Mouse (Mus musculus): ENCODE data around the gene Dact1.
A peak's percentile ranks its signal among the peaks of the same experiment; 100 is the strongest.

Dact1 gene

DNA sequence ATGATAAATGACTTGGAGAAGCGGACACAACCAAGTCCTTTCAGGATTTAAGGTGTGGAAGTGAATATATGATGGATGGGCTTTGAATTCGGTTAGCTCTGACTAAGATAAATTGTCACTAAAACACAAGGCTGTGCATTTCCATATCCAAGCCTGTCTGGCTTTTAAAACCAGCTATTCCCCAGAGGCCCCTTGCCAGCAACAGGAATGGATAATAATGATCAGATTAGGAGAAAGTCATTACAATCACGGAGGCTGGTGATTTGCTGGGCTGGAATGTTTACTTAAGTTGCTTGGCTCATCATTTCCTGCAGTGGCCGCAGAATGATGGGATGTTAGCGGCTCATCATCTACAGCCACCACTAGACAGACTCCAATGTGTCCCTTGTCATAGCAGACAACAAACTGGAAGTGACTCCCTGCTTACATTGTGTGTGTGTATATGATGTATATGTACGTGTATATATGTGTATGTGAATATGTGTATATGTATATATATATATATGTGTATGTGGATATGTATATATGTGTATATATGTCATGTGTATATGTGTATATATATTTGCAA lies 28.3 kb downstream of the Dact1 start:
- DNase-seq = no peak

DNA sequence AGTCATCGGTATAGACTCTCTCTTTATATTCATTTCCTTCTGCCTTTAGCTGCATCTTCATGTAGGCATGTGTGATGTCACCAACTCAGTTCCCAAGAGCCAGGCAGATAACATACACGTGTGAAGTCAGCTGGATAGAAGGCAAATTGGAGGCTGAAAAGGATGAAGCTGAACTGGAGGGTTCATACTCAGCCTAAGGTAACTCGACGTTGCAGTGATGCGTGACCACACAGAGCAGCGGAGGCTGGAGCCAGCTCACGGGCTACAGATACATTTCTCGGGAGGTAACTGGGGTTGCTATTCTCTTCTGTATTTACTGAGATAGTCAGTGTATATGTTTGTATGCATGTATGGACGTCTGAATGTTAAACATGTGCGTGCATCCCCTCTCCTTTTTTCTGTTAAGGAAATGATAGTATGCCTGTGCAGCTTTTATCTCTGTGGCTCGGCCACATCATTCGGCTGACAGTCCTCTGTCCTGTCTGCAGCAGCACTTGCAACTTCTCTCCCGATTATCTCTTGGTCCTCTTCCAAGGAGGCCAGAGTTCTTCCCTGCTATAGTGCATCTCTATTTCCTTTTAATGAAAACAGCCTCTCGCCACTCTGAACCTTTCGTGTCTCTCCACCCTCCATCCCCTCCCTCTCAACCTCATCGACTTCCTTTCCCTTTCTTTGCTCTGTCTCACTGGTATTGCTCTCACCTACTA lies 29.6 kb downstream of the Dact1 start:
- DNase-seq = no peak

DNA sequence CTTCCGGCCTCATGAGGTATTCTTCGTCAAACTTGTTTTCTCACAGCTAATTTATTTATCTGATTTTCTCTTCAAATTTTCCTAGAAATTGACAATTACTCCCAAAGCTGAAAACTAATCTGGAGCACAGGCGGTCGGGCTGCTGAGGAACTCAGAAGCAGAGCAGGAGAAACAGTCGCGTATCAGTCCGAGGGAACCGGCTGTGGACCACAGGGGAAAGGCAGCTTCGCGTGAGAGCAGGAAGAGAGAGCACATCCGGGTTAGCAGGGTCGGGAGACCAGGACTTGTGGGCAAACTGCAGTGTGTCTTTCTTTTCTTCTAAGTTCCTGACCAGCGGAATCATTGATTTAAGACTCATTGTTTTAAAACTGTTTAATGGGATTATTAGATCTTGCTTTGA lies 32.7 kb downstream of the Dact1 start:
- no peak for DNase-seq

DNA sequence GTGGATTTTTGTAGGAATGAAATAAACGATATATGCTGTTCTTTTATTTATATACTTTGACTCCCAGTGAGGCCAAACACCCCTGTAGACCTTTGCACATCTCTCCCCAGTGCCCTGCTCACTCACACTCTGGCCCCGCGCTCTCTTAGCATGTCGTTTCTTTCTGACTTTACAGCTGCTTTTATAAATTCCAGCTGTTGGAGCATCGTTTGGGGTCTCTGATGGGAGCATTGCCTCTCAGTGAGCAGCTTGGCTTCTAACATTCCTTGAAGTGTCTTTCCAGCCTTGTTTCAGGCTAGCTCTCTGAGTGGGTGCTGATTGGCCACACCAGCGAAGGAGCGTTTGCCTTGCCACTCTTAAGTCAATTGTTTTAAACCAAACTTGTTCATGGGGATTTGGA lies 35.8 kb downstream of the Dact1 start:
- DNase-seq = no peak

DNA sequence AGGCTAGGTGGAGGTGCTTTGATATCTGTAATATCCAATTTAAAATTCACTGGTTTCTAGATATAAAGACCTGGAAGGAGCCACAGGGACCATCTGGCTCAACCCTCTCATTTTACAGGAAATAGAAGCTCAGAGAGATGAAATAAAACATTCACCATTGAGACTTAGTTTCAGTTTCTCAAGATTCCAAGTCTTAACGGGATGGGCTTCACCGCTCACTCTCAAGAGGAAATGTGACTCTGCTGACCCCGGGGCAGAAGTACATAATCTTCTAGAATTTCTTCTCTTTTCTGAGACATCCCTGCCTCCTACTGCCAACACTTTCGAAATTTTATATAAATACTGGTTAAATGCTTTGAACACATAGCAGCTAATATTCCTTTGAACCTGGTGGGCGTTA lies 36.4 kb downstream of the Dact1 start:
- no peak for DNase-seq

DNA sequence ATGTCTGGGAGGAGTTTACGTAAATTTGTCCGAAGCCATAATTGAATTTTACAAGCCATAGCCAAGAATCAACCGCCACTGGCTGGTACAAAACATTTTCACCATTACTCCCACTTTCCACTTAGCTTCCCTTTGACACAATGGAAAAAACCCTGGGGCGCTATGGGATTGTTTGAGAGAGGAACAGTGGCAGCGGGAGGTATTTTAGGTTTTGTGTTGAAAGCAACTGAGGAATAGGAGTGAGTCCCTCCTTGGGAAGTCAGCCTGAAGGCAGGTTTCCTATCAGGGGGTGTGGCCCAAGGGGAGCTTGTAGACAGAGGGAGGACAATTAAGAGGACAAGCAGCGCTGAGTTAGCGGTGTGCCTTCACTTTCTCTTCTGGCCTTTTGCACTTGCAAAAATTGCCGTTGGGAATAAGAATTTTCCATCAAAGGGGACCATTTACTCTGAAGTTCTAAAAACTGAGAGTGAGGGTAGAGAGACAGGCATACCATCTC lies 38.8 kb downstream of the Dact1 start:
- no peak for DNase-seq

DNA sequence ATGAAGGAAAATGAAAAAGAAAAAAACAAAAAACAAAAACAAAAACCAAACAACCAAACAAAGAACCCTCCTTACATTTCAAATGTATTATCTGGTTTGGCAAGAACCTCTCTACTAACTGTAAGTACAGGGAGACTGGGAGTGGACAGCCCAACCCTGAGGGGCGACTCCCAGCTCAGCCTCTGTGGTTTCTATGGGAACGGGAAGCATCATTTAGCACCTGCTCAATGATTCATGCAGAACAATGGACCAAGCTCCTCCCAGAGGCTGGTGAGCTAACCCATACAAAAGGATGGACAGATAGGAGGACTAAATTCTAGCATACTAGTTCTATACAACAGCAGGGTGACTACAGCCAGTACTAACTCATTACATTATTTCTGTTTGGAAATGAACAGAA lies 40.4 kb downstream of the Dact1 start:
- DNase-seq = no peak

DNA sequence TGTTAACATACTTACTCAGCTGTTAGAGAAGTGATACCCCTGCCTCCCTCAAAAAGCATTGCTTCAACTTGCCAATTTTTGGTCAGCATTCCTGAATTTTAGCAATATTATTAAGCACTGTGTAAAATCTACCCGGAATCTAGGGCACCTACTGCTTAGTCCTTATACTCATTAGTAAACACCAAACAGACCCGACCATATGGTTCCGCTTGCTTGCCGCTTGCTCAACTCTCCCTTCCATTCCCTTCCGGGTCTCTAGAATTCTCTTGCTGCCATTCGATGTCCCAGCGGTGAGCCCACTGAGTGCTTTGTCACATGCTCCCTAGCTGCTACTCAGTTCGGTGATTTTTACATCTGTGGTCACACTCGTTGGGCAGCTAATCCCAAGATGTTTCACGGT lies 45.0 kb downstream of the Dact1 start:
- no peak for DNase-seq

DNA sequence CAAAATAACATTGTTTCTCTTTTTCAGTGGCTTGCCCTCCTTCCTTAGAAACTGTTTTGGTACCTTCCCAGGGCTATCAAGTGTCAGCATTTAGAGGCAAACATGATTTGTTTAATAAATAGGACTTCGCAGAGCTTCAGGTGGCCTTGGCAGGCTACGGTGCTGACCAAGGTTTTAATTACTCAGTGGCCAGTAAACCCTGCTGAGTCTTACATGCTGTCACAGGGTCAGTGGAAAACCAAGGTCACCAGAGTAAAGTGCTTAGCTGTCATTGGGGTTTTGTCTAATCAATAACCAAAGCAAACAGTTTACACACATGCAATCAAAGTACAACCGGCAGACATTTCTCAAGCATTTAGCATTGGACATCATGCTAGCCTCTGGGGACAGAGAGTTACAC lies 45.4 kb downstream of the Dact1 start:
- no peak for DNase-seq

DNA sequence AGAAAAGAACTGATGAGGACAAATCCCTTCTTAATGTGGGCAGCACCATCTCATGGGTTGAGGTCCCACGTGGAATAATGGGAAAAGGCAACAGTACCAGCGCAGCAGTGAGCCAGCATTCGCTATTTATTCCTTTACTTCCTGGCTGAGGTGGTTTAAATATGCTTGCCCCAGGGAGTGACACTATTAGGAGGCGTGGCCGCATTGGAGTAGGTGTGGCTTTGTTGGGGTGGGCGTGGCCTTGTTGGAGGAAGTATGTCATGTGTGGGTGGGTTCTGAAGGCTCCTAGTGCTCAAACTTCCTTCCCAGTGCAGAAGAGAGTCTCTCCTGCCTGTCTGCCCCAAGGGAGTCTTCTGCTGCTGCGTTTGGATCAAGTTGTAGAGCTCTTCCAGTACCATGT lies 51.9 kb downstream of the Dact1 start:
- DNase-seq = no peak

DNA sequence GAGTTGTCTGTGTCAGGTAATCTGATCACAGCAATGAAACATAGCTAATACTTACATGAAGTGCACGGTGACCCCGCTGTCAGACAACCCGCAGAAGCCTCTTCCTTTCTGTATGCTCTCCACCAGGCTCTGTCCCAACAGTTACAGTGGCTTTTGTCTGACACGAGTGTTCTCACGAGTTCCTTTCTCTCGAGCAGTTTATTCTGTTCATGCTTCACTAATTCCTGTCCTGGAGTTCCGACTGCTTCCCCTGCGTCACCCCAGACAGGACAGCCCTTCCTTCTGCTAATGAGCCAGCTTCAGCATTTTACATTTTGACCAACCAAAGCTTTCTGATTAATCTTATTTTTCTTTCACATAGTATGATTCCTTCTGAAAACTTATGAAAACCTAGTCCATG lies 52.7 kb downstream of the Dact1 start:
- DNase-seq = no peak

DNA sequence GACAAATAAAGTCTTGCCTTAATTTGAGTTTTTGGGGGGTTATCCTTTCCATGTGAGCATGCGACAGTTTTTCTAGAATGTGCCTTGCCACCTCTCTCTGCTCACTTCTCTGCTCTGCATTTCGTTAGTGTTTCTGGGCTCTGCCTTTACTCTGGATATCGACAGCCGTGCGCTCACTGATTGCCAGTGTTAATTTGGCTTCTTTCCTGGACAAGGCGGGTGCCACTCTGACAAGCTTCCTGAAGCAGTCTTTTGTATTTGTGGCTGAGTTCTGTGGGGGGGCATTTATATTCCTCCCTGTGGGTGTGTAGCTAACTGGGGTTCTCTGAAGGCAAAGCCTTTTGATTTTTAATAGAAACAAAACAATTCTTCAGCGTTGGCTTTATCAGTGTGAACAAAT lies 54.4 kb downstream of the Dact1 start:
- peak; percentile 46 for DNase-seq

DNA sequence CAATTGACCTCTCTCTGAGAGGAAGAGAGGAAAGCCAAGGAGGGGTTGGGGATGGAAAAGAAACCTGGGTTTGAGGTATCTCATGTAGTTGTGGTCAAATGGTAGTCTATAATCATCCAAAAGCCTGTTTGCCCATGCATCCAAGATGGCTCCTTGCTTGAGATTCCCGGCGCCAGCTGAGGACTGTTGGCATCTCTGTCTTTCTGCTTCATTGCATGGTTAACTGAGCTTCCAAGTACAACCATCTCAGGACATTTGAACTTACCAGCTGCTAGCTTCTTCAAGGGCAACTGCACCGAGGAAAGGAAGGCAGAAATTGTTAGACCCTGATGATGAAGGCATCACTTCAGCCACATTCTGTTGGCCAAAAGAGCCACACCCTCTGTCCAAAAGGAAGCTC lies 54.8 kb downstream of the Dact1 start:
- DNase-seq = no peak

DNA sequence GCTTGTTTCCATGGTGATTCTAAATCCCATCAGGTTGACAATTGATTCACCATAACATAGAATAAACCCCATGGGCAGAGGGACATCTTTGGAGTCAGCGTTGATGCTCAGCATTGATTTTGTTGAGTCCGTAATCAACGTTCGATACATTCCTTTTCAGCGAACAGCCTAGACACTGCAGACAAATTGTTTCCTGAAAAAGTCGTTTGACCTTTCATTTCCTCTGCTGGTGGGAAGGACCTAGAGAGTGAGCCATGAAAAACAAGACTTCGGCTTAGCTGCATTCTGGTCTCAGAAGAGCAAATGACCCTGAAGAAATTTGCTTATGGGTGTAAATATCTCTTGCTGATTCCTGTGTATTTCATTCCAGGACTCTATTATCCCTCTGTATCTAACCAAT lies 55.5 kb downstream of the Dact1 start:
- no peak for DNase-seq

DNA sequence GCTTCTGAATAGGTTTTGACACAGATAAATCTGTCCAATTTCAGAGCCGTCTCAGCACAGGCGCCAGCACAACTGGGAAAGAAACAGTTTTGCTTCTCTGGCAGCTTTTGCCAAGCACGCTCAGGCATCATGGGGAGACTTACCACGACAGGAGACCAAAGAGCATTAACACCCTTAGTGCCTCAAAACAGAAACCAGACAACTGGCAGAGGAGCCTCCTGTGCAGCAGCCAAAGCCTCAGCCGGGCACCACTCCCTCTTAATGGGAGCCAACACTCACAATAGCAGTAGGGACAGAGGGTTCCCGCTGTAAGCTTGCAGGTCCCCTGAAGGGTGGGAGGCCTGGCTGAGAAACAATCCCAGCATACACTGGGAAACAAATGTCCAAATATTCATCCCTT lies 56.5 kb downstream of the Dact1 start:
- DNase-seq = peak; percentile 84

DNA sequence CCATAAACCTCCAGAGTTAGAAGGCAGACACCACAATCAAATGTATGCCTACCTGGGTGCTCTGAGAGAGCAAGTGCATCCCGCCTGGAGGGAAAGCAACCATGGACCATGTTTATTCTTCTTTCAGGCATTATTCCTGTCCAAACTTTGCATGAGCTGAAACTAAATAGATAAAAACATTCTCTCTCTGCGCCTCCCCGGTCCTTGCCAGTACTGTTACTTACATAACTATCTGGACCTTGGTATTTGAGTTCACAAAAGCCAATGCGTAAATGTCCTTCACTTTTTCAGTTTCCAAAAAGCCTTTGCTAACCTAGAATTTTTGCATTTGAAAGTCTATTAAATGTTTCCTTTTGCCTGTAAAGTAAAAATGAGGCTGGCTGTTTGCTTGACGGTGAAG lies 58.9 kb downstream of the Dact1 start:
- DNase-seq = no peak

Data from cerebellum, adult 9-10 months (tissue).